Mouse (Mus musculus): ENCODE data around the gene Gng2. TPM values are rescaled to one million over a fixed set of nuclear protein-coding genes. Genes with fewer than 3 reads are reported as not detected.

Gng2 gene
- polyA plus RNA-seq, 1 experiment from 2014 or later: 451 TPM

DNA sequence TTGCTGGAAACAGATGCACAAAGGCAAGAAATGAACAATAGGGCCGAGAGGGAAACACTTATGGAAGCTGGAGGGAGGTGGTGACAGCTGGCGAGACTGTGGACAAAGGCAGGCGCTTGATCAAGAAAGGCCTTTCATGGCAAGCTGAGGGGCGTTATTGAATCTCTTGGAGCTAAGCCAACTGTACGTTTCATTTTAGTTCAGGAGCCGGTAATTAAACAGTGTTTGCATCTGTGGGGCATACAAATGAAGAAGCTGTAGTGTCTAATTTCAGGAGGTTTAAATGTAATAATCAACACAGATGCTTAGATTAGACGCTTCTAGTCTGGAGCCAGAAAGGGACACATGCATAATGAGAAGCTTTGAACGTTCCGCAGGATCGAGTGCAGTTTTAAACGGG, 151.9 kb downstream of the Gng2 start:
- H3K27me3 ChIP-seq (ENCODE audit: control insufficient read depth, insufficient read depth, low read length): no peaks in the 10 kb centered on the region
- WGBS: 23% methylated on average over 11 of the region's 11 CpGs
- ATAC-seq (ENCODE audit: low read depth): peak; percentile 8; the same call in 1 of the 2 replicates
- peak overlapping the region; percentile 21; the same call in 1 of the 2 replicates for H3K4me2 ChIP-seq (ENCODE audit: low read depth, low read length)
- H3K9ac ChIP-seq (replicated peaks; ENCODE audit: low read depth, low read length): 0 out of 2 replicates have a peak overlapping the region, but pooled peaks have one; percentile 11
- no peak overlapping the region for H3K4me3 ChIP-seq (ENCODE audit: low read depth, low read length)
- H3K4me1 ChIP-seq (ENCODE audit: control insufficient read depth, insufficient read depth, low read length): peaks cover 16% of the 10 kb centered on the region
- H3K27ac ChIP-seq (ENCODE audit: low read depth, low read length): peak overlapping the region; percentile 86
- no peaks in the 10 kb centered on the region for H3K9me3 ChIP-seq (ENCODE audit: control insufficient read depth, low read length)
- no peaks in the 10 kb centered on the region for H3K36me3 ChIP-seq (ENCODE audit: control insufficient read depth, insufficient read depth, low read length)

DNA sequence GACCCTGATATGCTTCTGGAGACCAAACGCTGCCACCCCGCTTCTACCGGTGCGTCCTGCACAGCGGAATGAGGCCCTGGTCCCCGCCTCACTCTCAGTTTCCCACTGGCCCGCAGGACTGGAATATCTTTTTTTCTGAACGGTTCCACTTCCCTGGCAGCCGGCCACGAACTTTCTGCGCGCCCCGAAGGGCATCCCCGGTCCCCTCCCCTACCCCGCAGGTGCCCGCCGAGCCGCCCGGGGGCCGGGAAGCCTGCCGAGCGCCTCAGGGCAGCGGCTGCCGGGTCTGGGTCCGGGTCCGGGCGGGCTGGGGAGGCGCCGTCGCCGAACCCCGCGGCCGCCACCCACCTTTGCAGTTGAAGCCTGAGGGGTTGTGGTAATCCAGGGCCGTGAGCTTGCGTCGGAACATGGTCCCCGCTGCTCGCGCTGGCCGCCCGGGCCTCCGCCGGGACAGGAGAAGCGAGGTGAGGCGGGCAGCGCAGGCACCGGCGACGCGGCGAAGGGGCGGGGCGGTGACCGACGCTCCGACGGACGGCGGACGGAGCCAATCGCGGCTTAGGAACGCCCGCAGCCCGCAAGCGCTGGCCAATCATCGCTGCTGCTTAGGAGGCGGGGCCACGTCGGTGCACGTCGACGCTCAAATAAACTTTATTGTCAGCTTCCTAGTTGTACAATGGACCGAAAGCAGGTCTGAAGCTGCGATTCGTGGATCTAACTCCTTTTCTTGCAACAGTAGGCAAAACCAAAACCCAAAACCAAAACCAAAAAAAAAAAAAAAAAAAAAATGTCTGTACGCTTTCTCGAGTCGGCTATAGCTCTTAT, 153.9 kb downstream of the Gng2 start, which contains the start of gene Rtraf:
Rtraf (minus strand) TSS at position 504 of the 822 bp plus-strand sequence.
- Histone ChIP-seq H3K27ac (ENCODE audit: low read depth, low read length) (peak within 1 kb of the TSS; percentile 86), H3K4me2 (ENCODE audit: low read depth, low read length) (peak within 1 kb of the TSS; percentile 86), H3K27me3 (ENCODE audit: control insufficient read depth, insufficient read depth, low read length) (no peaks in the 10 kb centered on the region), H3K36me3 (ENCODE audit: control insufficient read depth, insufficient read depth, low read length) (no peaks in the 10 kb centered on the region), H3K9me3 (ENCODE audit: control insufficient read depth, low read length) (no peaks in the 10 kb centered on the region), H3K9ac (replicated peaks; ENCODE audit: low read depth, low read length) (peak within 1 kb of the TSS; percentile 84), H3K4me3 (ENCODE audit: low read depth, low read length) (peak within 1 kb of the TSS; percentile 95), H3K4me1 (ENCODE audit: control insufficient read depth, insufficient read depth, low read length) (peaks cover 16% of the 10 kb centered on the region)
- WGBS: under 1% methylated on average over 79 of the region's 80 CpGs
- ATAC-seq (ENCODE audit: low read depth): peak; percentile 99

Other genes starting within 250 kb of the Gng2 start
- gene Nid2, start 226.4 kb downstream of the Gng2 start, polyA plus RNA-seq (2014; fragmentation: Nextera tagmentation; extraction: Ambion mirVana): 6.6 and 59.7 TPM in 2 replicates
- gene Rtraf, start 153.8 kb downstream of the Gng2 start, polyA plus RNA-seq (2014; fragmentation: Nextera tagmentation; extraction: Ambion mirVana): 162 and 187 TPM in 2 replicates
- 15.5 and 16.0 TPM in 2 replicates for gene Saysd1, start 160.9 kb upstream of the Gng2 start, polyA plus RNA-seq (2014; fragmentation: Nextera tagmentation; extraction: Ambion mirVana)
- 0.32 and 1.5 TPM in 2 replicates for gene Kcnk5, start 204.2 kb upstream of the Gng2 start, polyA plus RNA-seq (2014; fragmentation: Nextera tagmentation; extraction: Ambion mirVana)

All from neural tube, embryonic 14.5 days (tissue).